Mouse (Mus musculus): ENCODE measurements around the gene Dleu7.
A peak's percentile ranks its signal among the peaks of the same experiment; 100 is the strongest.

Gene Dleu7

DNA sequence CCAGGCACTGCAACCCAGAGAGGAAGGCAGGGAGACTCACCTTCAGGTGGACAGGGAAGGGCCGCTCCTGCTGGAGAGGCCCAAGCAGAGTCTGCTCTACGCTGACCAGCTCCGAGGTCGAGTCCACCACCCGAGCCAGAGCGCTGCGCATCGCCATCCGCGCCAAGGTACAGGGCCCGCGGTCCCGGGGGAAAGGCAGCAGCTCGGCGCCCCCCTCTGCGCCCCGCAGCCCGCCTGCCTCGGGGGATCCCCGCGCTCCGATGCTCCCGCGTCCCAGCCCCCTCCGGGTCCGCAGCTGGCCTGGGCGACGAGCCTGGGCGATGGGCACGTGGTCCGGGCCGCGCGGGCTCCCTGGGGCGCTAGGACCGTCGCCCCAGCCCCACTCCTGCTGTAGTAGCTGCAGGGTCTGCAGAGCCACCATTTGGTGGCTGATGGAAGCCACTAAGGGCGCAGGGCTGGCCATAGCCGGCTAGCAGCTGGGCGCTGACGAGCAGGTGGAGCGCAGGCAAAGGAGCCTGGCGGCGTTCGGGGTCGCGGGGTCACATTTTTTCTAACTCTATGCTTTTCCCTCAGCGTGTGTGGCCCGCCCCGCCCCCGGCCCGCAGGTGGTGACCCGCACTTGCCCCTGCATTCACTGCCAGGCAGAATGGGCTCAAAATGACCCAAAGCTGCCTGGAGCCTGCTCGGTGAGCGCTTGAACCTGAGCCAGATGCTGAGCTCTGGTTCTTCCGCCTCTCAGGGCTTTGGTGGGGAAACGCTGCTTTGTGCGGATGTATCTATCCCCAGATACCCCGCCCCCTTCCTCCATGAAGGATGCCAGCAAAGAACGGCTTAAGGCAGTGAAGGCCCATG lies at the start of gene Dleu7, which contains the start of gene Rnaseh2b:
TSS of gene Dleu7 (minus strand) at position 560 of the 852 bp plus-strand sequence.
TSS of gene Rnaseh2b (plus strand) at position 102 of the 852 bp plus-strand sequence.
- peak; percentile 3 for DNase-seq (ENCODE audit: low spot score)

DNA sequence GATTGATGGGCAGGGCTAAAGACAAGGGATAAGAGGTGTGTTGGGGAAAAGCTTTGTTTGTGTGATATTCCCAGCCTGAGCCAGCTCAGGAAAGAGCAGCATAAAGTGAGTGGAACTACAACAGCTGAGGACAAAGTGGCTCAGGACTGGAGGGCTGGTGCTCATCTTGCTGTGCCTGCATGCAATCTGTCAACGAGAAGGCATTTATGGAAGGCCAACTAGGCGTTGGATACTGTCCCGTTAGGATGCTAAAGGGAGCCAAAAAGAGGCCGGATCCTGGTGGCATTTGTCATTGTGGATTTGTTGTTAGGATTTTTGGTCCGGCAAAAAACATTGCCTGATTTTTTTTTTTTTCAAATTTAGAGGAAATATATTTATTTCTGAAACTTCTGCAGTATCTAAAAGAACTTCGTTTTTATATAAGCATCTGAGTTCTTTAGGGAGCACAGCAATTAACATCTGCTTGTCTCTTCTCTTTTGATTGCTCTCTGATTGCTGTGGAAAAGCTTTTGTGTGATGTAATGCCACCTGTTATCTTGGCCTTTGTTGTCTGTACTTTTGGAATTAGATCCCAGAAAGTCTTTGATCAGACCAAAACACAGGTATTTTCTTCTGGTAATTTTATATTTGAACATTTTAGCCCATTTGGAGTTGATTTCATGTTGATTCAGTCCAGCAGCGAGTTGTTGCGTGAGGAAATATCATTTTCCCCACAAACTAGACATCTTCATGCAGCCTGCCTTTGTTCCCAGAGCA lies 49.2 kb upstream of the Dleu7 start:
- DNase-seq (ENCODE audit: low spot score), result no peak

DNA sequence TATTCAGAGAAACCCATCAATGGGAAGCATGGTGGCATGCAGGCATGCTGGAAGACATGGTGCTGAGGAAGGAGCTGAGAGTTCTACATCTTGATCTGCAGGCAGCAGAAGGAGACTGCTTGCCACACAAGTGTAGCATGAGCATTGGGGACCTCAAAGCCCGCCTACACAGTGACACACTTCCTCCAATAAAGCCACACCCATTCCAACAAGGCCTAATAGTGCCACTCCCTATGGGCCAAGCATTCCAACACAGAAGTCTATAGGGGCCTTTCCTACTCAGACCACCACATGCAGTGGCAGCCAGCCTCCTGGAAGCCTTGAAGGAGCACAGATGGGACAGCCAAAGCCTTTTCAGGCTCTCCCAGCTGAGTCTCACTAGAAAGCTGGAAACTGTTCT lies 46.3 kb upstream of the Dleu7 start:
- DNase-seq (ENCODE audit: low spot score), result no peak

DNA sequence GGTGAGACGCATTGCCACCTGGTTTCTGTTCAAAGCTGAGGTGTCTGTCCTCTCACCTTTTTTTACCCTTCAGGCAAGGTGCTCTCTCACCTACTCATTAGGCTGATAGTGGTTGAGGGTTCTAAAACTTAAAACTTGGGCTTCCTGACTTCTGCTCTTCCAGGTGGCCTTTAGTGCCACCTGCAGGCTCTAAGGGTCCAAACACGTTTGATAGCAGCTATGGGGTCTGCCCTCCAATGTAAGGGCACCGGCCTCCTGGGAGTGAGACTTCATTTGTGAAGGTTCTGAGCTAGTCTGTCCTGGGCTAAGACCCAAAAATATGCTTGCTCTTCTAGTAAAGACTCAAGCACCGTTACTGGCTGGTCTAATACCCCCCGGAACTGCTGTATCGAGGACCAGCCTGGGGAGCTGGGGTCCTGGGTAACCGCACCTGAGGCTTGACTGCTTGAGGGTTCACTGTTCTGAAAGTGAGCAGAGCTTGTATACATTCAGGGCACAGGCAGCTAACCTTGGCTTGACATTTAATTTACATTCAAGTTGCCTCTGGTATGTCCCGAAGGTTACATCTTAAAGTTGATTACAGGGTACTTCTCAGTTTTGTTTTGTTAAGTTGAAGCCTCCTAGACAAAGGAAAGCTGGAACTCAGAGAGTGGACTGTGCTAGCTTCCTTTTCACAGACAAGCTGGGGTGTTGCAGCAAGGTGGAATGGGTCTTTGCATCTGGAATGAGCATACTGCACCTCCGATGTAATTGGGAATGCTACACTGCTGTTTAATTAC lies 41.3 kb upstream of the Dleu7 start:
- DNase-seq (ENCODE audit: low spot score), result no peak

DNA sequence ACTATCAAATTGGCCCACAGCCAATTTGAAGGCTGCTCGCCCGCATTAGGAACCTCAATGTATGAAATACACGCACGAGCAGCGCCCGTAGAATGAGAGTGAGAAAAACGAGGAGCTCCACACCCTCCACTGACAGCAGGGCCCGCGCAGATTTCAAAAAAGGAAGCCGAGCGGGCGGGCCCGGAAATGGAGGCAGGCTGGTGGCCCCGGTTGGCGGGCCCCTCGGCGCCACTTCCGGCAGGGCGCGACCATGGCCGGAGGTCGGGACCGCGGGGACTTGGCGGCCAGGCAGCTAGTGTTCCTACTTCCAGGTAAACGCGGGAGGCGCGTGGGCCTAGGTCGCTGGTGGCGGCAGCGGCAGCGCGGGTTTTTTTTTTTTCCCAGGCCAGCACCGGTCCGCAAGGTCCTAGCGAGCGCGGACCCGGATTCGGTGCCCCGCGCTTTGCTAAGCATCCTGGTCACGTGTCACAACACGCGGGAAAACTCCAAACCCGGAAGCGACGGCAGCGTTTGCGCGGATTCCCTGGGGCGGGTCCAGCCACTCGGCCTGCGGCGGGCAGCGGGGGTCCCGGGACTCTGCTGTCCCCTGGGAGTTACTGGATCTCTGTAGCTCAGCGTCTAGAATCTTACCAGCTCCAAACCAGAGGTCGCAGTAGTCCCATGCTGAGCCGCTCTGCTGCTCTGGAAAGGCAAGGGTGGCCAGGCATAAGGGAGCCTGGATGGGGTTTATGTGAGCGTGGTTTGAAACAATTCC lies 39.2 kb upstream of the Dleu7 start:
- DNase-seq (ENCODE audit: low spot score), result peak; percentile 71

DNA sequence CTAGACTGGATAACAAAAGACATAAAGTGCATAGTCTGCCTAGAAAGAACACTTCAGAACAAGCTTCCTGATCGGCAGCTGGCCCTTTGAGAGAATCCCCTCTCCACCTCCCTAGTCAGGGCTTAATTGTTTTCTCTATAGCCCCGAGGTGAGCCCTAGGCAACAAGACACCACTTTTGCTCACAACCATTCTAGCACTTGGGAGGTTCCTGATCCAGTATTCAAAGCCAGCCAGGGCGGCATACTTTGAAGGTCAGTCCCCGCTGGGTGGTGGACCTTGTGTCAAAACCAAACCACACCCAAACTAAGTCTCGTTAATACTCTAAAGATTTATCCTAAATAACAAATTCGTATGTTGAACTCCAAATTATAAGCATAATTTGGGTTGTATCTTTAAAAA lies 38.6 kb upstream of the Dleu7 start:
- DNase-seq (ENCODE audit: low spot score), result no peak

DNA sequence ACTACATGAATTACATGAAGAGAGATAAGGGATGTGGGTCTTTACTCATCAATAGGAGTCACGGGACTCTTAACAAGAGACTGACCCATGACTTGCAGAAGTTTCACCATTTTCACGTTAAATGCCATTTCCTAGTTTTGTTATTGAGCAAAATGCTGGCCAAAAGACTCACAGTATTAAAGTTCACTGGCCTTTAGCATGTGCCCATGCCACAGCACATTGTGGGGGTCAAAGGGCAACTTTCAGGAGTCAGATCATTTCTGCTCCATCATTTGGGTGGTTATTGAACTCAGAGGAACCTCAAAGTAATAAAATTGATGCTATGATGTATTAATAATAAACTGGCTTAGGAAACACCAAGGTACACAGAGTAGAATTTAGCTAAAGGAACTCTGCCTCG lies 36.8 kb upstream of the Dleu7 start:
- DNase-seq (ENCODE audit: low spot score), result no peak

DNA sequence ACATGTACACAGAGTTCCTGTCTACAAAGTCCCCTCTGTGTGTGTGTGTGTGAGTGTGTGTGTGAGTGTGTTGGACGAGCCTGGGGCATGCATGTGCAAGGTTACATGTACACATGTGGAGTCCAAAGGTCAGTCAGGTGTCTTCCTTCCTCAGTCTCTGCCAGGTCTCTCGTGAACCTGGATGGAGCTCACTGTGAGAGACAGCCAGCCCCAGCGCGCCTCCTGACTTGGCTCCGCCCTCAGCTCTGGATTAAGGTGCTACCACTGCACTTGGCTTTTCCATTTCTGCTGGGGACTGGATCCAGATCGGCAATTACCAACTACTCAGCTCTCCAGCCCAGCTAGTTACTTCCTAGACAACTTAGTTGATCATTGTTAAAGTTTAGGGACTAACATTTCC lies 35.8 kb upstream of the Dleu7 start:
- DNase-seq (ENCODE audit: low spot score), result no peak

DNA sequence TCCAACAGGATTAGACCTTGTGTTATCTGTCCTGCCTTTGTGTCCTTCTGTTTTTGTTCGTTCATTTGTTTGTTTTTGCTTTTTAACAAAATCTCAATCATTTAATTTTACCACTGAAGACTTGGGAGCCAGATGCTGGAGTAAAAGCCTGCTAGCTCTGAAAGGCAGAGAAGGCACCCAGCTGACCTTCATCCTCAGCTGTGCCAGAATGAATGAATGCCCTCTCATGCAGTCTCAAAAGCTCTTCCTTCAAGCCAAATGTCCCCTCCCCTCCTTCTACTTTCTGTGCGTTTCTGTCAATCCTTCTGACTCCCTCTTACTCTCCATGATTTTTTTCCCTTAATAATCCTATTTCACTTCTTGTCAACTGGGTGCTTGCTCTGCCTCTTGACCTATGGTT lies 34.3 kb upstream of the Dleu7 start:
- no peak for DNase-seq (ENCODE audit: low spot score)

DNA sequence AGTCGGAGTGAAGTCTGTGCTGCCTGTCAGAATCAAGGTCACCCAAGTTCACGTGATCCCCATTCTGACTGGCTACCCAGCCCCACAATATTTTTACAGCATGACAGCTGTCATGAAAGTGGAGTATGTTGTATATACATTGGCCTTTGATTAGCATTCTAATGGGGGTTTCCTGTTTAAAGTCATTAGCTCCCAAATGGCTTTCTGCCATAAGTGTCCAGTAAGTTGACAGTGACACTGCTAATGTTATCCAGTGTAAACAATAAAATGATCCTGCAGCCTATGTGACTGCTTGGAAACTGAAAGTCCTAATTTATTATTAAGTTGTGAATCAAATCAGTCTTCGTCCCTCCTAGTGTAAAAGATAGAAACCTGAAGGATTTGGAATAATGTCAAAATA lies 33.2 kb upstream of the Dleu7 start:
- no peak for DNase-seq (ENCODE audit: low spot score)

DNA sequence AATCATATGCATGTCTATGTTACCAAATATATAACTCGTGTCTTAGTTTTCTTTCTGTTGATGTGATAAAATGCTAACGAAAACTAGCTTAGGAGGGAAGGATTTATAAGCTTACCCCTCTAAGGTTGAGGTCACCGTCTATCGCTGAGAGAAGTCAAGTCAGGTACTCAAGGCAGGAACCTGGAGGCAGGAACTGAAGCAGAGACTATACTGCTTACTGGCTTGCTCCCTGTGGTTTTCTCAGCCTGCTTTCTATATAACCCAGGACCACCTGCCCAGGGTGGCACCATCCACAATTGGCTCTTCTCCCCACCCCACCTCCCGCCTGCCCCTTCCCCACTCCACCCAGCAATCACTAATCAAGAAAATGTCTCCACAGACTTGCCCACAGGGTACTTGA lies 32.1 kb upstream of the Dleu7 start:
- DNase-seq (ENCODE audit: low spot score), result no peak

DNA sequence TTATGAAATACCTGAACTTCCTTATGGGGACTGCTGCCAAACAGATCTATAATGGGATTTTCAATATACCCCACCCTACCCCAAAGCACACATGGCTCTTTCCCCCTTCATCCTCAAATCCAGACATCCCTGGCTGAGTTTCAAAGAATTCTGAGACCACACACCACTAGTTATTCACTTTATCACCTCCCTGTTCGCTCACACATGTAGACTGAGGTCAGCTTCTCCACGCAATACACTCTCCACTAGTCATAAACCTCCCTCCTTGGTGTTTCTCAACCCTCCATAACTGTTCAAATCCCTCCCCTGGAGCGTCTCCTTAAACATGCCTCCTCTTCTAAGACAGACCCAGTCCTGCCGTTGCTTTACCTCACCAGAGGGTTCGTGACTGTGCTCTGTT lies 30.6 kb upstream of the Dleu7 start:
- DNase-seq (ENCODE audit: low spot score), result no peak

DNA sequence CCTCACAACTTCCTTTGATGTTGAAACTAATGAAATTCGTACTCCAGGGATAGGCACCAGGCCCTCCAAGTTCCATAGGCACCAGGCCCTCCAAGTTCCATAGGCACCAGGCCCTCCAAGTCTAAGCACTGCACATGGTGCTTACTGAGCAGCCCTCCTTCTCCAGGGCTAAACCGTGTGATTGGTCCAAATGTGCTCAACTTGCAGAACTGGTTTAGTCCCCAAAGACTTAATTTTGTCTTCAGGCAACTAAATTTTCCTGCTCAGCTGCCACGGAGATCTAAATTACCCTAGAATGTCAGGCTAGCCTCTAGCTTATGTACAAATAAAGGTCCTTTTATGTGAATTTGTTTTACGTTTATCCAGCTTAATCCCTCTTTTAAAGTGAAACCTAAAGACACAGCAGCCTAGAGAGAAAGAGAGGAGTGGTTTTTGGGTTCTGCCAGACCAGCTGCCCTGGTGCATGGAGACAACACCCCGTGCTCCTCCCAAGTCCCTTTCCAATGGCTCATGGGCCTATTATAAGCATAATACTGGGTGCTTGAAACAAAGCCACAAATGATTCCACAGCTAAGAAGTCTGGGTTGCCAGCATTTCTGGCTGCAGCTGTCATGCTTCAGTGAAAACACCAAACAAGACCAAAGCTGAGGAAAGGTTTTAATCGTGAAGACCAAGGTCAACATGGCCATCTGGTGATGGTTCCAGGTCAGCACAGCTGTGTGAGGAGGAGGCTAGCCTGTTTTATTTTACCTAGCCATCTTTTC lies 29.9 kb upstream of the Dleu7 start:
- no peak for DNase-seq (ENCODE audit: low spot score)

DNA sequence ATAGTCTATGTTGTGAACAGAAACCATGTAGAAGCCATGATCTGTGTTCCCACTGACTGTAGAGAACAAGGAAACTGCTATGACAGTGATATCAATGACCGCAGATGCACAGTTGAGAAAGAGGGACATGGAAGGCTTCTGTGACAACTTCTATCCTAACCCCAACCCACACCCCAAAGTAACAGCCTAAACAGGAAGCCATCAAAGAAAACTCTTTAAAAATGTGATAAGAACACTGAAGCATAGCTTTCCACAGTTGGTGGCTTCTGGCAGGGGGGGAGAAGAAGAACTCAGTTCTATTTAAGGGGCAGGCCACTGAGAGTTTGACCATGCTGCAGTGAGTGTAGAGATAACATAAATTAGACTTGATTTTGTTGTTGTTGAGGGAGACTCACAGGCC lies 18.8 kb upstream of the Dleu7 start:
- DNase-seq (ENCODE audit: low spot score), result no peak

DNA sequence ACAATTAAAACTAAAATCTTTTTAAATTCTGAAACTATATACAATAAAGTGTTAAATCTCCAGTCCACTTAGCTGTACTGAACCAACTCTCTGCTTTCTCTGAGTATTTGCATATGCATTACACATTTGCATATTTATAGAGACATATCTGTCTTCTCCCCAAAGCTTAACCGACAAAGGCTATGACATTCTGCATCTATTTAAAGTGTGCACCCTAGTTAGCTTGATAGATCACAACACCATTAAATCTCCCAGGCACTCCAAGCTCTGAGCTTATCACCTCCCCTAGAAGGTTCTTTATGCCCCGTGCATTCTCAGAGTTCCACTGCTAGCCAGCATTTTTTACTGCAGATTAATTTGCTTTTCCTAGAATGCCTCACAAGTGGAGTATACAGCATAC lies 16.2 kb upstream of the Dleu7 start:
- DNase-seq (ENCODE audit: low spot score), result no peak

DNA sequence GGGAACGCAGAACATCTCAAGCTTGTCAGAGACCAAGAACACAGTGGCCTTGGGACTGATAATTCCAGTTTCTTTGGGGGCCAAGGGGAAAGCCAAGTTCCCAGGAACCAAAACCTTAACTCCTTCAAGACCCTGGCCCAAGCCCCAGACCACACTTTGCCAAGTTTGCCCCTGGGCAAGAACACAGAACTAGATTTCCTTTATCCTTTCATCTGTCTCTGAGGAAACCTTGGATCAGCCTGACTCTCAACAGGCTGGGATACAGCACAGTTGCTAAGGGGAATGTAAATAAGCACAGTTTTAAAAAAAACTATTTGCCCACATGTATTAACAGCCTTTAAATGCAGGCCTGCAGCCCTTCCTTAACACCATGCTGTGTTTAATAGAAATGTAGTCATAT lies 14.7 kb upstream of the Dleu7 start:
- no peak for DNase-seq (ENCODE audit: low spot score)

DNA sequence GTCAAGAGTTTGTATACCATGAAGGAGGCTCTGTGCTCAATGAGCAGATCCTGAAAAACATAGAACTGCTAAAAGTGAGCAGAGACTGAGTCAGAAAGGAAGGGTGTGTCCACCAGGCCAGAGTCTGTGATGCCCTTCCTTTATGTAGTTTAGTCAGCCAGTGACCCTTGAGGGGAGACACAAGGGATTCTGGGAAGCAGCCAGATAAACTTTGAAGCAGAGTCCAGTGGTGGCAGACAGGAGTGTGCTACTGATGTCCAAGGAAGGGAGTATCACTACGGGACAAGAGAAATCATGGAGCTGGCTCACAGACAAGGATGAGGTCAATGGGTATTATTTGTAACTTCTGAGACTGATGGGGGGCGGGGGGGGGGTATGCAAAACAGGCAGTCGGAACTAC lies 7.2 kb upstream of the Dleu7 start:
- DNase-seq (ENCODE audit: low spot score), result no peak

DNA sequence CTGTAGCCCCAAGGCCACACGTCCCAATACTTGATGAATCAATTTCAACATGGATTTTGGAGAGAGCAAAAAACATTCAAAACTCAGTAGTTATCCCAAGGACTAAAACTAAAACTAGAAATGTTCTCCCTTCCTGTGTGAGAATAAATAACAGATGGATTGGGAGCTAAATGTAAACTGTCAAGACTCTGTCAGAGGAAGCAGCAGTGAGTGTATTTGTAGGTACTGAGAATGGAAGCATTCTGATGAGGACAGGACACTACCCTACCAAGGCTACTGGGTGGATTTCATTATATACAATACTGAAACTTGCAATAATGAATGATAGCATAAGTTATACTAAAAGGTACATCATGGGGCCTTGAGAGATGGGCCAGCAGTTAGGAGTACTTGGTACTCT lies 6.0 kb upstream of the Dleu7 start:
- no peak for DNase-seq (ENCODE audit: low spot score)

DNA sequence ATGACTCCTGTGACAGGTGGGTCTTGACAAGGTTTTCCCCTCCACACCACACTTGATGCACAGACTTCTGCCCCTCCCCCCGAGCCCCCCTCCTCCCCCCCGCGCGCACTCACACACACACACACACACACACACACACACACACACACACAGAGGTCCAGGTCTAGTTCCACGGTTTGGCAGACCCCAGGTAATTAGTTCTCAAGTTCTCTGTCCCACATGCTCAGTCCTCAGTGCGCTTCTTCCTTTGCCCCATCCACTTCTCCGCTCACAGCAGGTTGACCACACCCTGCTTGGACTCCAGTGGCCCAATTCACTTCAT lies 720 bp downstream of the Dleu7 start:
- no peak for DNase-seq (ENCODE audit: low spot score)

DNA sequence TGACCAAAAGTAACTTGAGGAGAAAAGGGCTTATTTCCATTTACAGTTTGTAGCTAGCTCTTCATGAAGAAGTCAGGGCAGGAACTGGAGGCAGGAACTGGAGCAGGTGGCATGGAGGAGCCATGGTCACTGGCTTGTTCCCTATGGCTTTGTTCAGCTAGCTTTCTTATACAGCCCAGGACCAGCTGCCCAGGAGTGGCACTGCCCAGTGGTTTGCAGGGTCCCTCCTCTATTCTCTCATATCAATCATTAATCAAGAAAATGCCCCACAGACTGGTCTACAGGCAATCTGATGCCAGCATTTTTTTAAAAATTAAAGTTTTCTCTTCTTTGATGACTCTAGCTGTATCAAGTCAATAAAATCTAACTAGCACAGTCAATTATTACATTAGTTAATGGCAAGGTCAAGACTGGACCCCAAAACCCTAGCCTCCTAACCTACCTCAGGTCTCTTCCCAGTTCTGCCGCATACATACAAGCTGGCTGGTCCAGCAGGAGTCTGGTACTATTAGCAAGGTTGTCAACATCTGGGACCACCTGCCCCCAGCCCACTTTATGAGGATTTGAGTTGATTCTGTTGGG lies 1.4 kb downstream of the Dleu7 start:
- no peak for DNase-seq (ENCODE audit: low spot score)

DNA sequence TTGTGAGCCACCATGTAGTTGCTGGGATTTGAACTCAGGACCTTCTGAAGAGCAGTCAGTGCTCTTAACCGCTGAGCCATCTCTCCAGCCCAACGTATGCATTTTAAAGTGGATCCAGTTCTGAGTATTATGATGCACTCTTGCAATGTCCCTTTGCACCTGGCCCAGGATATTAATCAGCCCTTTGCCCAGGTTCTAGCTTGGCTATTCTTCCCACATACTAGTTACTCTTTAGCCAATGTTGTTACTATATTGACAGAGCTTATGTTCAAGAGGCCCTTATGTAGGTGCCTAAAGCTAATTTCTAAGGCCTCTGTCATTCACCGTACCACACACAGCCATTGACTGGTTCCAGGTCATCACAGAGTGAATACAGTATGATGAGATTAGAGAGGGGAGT lies 4.1 kb downstream of the Dleu7 start:
- no peak for DNase-seq (ENCODE audit: low spot score)
